Mouse (Mus musculus) T-helper 1 cell (primary cell): Measurements from ENCODE around the gene Ilk.

Experiments
- in situ Hi-C: fragments of 300-600 bp; cut with MboI, MseI; formaldehyde crosslinking; loops from one replicate; pipeline ENCODE4 v1.15.1; 2025; ENCODE audit warnings: high pct_unique_total_duplicates

Gene Ilk

DNA sequence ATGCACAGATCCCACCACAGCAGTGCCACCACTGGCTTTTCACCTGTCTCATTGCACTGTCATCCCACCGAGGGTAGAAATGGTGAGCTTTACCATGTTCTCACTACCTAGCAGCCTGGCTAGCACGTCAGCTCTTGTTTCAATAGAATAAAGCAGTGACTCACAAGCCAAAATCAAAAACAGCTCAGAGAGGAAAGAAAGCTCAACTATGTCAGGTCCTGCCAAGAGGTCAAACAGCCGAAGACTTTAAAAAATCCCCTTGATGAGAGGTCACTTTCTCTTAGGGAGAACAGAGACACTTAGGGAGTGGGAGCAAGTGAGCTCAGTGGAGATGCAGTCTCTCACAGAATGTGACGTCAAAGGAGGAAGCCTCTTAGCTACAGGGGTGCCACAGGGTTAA, 47.5 kb downstream of the Ilk start:
- in situ Hi-C loops = no loop called here

DNA sequence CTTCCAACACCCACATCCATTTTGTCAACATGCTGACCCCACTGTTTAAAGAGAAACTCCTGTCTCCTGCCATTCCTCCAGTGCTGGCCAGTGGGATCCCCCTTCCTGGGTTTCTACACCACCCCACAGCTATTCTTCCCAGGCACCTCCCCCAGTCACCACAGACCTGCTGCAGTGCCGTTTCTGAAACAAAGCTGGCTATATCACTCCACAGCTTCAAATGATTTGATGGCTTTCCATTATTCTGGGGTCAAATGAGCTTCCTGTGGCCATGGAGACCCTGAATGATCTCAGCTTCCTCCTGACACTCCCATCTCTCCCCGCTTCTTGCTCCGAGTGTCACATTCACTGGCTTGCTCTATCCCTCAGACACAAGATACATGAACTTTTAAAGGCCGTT, 48.2 kb downstream of the Ilk start:
- in situ Hi-C loops = no loop called here

DNA sequence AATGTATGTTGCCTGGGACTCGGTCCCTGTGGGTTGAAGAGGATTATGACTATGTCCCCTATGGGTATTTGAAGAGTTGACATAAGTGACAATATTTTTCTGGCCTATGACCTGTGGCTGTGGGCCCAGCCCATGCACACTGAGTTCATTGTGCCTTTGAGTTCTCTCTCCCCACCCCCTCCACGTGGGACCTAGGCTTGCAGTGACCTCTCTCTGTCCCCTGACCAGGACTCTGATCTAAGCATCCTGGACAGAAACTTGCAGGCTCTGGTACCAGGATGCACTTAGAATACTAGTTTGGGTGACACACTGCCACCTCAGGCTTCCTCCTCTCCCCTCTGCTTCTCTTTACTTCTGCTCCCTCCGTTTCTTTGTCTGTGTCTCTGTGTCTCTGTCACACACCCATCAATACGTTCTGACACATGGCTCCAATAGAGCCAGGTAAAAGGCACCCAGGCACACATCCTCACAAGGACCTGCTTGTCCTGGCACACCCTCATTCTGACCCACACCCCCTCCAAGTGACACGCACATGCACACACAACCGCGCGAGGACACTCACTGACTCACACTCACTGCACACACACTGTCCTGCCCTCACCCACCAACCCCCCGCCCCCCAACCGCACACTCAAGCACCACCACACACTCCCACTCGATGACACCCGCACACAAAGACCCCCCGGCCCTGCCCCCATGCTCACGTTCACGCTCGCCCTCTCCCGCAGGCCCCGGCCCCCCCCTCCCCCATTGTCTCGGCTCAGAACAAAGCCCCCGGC, 50.3 kb downstream of the Ilk start:
- in situ Hi-C loops = no loop called here

DNA sequence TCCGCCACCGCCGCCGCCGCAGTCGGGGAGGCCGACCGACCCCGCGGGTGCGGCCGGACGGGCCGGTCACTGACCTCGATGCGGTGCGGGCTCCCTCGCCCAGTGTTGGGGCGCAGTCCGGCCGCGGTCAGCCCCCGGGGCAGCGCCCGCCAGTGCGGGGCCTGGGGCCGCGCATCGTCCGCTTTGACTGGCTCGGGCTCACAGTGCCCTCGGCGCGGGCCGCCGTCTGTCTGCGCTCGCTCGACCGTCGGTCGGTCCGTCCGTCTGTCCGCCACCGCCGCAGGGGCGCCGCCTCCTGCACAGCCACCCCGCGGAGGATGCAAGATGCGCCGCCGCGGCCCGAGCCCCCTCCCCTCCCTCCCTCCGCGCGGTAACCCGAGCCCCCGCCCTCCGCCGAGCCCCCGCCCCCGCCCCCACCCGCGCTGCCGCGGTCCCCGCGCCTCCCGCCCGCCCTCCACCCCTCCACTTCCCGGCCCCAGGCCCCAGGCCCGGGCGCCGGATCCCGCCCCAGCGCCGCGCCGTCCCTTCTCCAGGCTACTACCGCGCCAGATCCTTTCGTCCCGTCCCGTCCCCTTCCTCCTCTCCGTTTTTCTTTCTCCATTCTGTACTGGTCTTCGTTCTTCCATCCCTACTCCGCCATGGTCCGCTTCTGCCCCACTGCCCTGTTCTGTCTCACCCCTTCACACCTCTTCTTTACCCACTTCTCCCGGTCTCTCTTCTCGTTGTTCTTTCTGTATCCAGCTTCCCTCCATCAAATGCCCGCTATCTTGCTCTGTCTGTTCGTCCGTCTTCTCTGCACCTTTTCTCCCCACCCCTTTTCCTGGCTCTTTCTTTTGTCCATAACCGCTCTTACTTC, 51.1 kb downstream of the Ilk start, which contains the start of gene Dchs1:
Gene Dchs1 (minus strand): TSS at position 370 of the 856 bp plus-strand sequence.
- in situ Hi-C loops = no loop called here

DNA sequence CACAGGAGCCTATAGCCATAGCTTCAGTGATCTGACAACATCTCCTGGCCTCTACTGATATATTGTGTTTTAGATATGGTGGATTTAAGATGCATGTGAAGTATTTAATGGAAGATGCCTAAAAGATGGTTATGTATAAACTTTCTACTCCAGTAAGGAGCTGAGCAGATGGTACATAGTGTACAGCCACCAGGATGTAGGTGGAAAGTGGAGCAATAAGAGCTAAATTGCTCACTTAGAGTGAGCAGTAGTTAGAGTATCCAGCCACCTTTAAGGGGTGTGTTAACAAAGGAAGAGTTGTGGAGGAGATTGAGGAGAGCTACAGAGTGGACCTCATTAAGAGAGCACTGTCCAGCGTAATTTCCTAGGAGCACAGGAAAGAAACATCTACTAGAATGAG, 54.8 kb downstream of the Ilk start:
- in situ Hi-C loops = no loop called here
